Mouse (Mus musculus): ENCODE measurements at regions not wholly inside any gene's neighbourhood (a gene's known extent, or its start where the extent isn't known, plus 50 kb on each side); places are given as distances from the start of the nearest gene placed in this dataset.

- Histone ChIP-seq H3K27ac (ENCODE audit: insufficient read depth, low read length) (no peak overlapping the region), H3K4me1 (ENCODE audit: control insufficient read depth, insufficient read depth, low read length) (no peaks in the 10 kb centered on the region), H3K4me3 (ENCODE audit: insufficient read depth, low read length) (no peak overlapping the region)
- TF ChIP-seq POLR2A (IDR thresholded peaks at IDR 0.05; ENCODE audit: low read depth, low read length), result no peak
- TF ChIP-seq CTCF (IDR thresholded peaks at IDR 0.05; ENCODE audit: borderline replicate concordance, insufficient read depth, low read length), result no peak
These were observed 58.6 kb upstream of the Klhl29 start for GRCm38 (mm10) chr12:5434060-5434459.

GRCm38 (mm10) chr12:5432688-5433087 is 57.2 kb upstream of the Klhl29 start:
- Histone ChIP-seq H3K4me3 (ENCODE audit: insufficient read depth, low read length) (no peak overlapping the region), H3K27ac (ENCODE audit: insufficient read depth, low read length) (no peak overlapping the region), H3K4me1 (ENCODE audit: control insufficient read depth, insufficient read depth, low read length) (no peaks in the 10 kb centered on the region)
- TF ChIP-seq CTCF (IDR thresholded peaks at IDR 0.05; ENCODE audit: borderline replicate concordance, insufficient read depth, low read length) (no peak), POLR2A (IDR thresholded peaks at IDR 0.05; ENCODE audit: low read depth, low read length) (no peak)

DNA sequence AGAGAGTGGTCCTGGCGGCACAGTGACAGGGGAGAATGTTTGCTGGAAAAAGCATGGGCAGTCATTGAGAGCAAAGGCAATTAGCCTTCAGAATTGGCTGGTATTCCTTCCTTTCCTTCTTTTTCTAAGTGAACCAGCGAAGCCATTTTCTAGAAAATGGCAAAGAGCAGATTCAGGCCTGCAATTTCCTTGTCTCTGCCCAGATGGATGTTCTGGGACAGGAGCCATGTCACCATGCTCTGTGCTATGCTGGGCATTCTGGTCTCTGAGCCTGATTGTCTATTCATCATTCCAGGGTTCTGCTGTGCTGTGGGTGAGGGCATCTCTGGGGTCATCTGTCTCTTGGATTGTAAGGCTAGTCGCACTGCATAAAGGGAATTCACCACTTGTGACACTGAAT is 53.3 kb upstream of the Klhl29 start:
- Histone ChIP-seq H3K4me1 (ENCODE audit: control insufficient read depth, insufficient read depth, low read length) (no peaks in the 10 kb centered on the region), H3K4me3 (ENCODE audit: insufficient read depth, low read length) (no peak overlapping the region), H3K27ac (ENCODE audit: insufficient read depth, low read length) (no peak overlapping the region)
- TF ChIP-seq POLR2A (IDR thresholded peaks at IDR 0.05; ENCODE audit: low read depth, low read length) (no peak), CTCF (IDR thresholded peaks at IDR 0.05; ENCODE audit: borderline replicate concordance, insufficient read depth, low read length) (no peak)
